Mouse (Mus musculus): ENCODE measurements around the gene Lce1b.

- no peak for TF ChIP-seq KAT2A (conservative IDR thresholded peaks at IDR 0.05; ENCODE audit: low read depth, low read length)
- no peak for TF ChIP-seq ELF1 (IDR thresholded peaks at IDR 0.05; ENCODE audit: low read depth, low read length)
- no peak for TF ChIP-seq POLR2A (IDR thresholded peaks at IDR 0.05; ENCODE audit: control insufficient read depth in 1 of 2, insufficient read depth in 1 of 2, low read depth in 1 of 2, low read length in 2 of 2, poor library complexity in 1 of 2)
- TF ChIP-seq TBP (IDR thresholded peaks at IDR 0.05; ENCODE audit: low read depth, low read length) = no peak
- TF ChIP-seq CTCF (IDR thresholded peaks at IDR 0.05 in 2 of 3, conservative IDR thresholded peaks at IDR 0.05 in 1 of 3; ENCODE audit: control insufficient read depth in 1 of 3, insufficient read depth in 1 of 3, low read depth in 2 of 3, low read length in 3 of 3, poor library complexity in 1 of 3, severe bottlenecking in 1 of 3) = no peak
Observed at GRCm38 (mm10) chr3:92656826-92657225, at the start of gene Lce1b.
